Comparison of ENCODE assay signal across 8 mouse cellular contexts in the genomic region with DNA sequence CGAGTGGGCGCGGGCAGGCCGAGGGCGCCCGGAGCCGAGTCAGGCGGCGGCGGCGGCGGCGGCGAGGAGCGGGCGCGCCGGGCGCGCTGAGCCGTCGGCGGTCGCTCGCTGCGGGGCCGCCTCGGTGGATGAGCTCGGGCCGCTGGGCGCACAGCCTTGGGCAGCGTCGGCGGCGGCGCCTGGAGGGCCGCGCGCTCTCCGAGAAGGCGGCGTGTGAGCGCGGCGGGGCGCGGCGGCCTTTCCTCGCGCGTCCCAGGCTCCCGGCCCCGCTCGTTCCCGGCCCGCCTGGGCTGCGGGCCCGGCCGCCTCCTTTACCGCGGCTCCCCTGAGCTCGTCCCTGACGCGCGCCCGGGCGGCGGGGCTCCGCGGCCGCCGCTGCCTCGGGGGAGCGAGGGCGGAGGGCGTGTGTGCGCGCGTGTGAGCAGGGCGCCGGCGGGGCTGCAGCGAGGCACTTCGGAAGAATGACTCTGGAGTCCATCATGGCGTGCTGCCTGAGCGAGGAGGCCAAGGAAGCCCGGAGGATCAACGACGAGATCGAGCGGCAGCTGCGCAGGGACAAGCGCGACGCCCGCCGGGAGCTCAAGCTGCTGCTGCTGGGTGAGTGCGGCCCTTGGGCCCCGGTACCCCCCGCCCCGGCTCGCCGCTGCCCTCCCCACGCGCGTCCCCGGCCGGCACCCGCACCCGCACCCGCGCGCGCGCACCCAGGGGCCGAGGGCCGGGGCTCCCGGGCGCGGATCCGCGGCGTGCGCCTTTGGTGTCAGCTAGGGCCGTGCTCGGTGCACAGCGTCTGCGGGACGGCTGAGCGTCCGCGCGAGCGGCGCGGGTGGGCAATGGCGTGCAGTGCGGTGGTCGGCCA. TPM values are rescaled to one million over a fixed set of nuclear protein-coding genes. Genes with fewer than 3 reads are reported as not detected.
DNase-seq lines count a peak whose midpoint lies in the region; TF ChIP-seq lines count a peak whose summit lies in the region.

No protein-coding gene starts in this region.

- peaks cover 74% of the 10 kb centered on the region for H3K4me1 ChIP-seq in megakaryocyte, embryonic 14.5 days

- H3K9me3 ChIP-seq in megakaryocyte, embryonic 14.5 days = peaks cover 3% of the 10 kb centered on the region; the same call in 1 of the 2 replicates

- H3K4me3 ChIP-seq in gastrocnemius, adult 2 months = peak overlapping the region; percentile 95
- H3K4me3 ChIP-seq in megakaryocyte, embryonic 14.5 days (replicated peaks) = peak overlapping the region; percentile 94

- intact Hi-C loops in gastrocnemius, adult 2 months (cut with DNase I) = loop anchor here (2.0 to 5.0 kb wide), 2 partner anchors 66 to 189 kb away; no protein-coding TSS in a partner anchor
- intact Hi-C loops in left cerebral cortex, postnatal 14 days (cut with DNase I) = loop anchor here (5.0 to 10.0 kb wide), 2 partner anchors 71 to 192 kb away; no protein-coding TSS in a partner anchor

- H3K27me3 ChIP-seq in megakaryocyte, embryonic 14.5 days (replicated peaks) = peaks cover 8% of the 10 kb centered on the region

- H3K36me3 ChIP-seq in megakaryocyte, embryonic 14.5 days (replicated peaks; ENCODE audit: low read length) = peaks cover 21% of the 10 kb centered on the region

- DNase-seq in T-cell, adult 2 months (ENCODE audit: low spot score) = peak; percentile 54
- DNase-seq in cerebellum, postnatal 25 days = peak; percentile 86 to 88
- DNase-seq in gastrocnemius, adult 2 months = peak; percentile 84
- peak; percentile 55 for DNase-seq in induced T-regulatory cell, adult 2 months (ENCODE audit: low read depth)
- DNase-seq in left cerebral cortex, postnatal 14 days (ENCODE audit: low spot score in 2 of 2) = peak; percentile 63 to 66
- DNase-seq in right cerebral cortex, postnatal 14 days = peak; percentile 74
- DNase-seq in urinary bladder, postnatal 36 days (ENCODE audit: low spot score in 2 of 2) = peak; percentile 48 to 54

- H3K27ac ChIP-seq in gastrocnemius, adult 2 months = peak overlapping the region; percentile 96

- TF ChIP-seq CTCF in gastrocnemius, adult 2 months (IDR thresholded peaks at IDR 0.05) = no peak

RNA-seq across cellular contexts. Expression of gene Gnaq, which starts 0.5 kb away (rescaled TPM):
- 10 to 100 TPM; 12.2 to 15.7 TPM for total RNA-seq in gastrocnemius, adult 2 months (2021)
- total RNA-seq in left cerebral cortex, postnatal 14 days (2021) = 100 to 1,000 TPM; 177 to 181 TPM
- 2.6 and 12.6 TPM in 2 replicates for polyA plus RNA-seq in megakaryocyte, embryonic 14.5 days (2012; ENCODE audit: insufficient read depth, low replicate concordance)

Comparison
In these comparisons a context has a peak if more than half of its experiments do, and no peak if none do; other contexts are left out.
1. Peak in every context shown above with its lines: DNase-seq, H3K4me3 ChIP-seq and H3K27ac ChIP-seq.
2. RNA of gene Gnaq, which starts 0.5 kb away (total RNA-seq): 177 to 181 TPM in left cerebral cortex, postnatal 14 days; 12.2 to 15.7 TPM in gastrocnemius, adult 2 months; every median in the first group is over 10 times any median in the second.